Mouse (Mus musculus) neural tube, embryonic 15.5 days (tissue): ENCODE measurements around the gene Ltb4r2. TPM values are rescaled to one million over a fixed set of nuclear protein-coding genes. Genes with fewer than 3 reads are reported as not detected.

Experiments used
- ATAC-seq: fragments of 200-750 bp; cut with Nextera tagmentation; 2 replicates; pipeline ENCODE4 v1.8.0; 2017; ENCODE audit warnings: mild to moderate bottlenecking, moderate TSS enrichment, moderate library complexity; ENCODE audit not compliant: low FRiP score
- H3K27ac ChIP-seq: fragments of 300-500 bp; sonication (generic); replicated peaks from 2 replicates; pipeline ENCODE4 v1.5.1; 2015; ENCODE audit warnings: mild to moderate bottlenecking, inconsistent platforms
- H3K27me3 ChIP-seq: fragments of 300-500 bp; sonication (generic); replicated peaks from 2 replicates; pipeline ENCODE4 v1.6.1; 2015; ENCODE audit warnings: inconsistent platforms
- H3K36me3 ChIP-seq: fragments of 300-500 bp; sonication (generic); 2 replicates; pipeline ENCODE4 v1.6.1; 2015; ENCODE audit warnings: inconsistent platforms
- H3K4me1 ChIP-seq: fragments of 300-500 bp; sonication (generic); 2 replicates; pipeline ENCODE4 v1.6.1; 2015; ENCODE audit warnings: inconsistent platforms
- H3K4me2 ChIP-seq: fragments of 300-500 bp; sonication (generic); 2 replicates; pipeline ENCODE4 v1.6.1; 2015; ENCODE audit warnings: inconsistent platforms, mild to moderate bottlenecking, moderate library complexity
- H3K4me3 ChIP-seq: fragments of 300-500 bp; sonication (generic); replicated peaks from 2 replicates; pipeline ENCODE4 v1.5.1; 2015; ENCODE audit warnings: mild to moderate bottlenecking, inconsistent platforms
- H3K9ac ChIP-seq: fragments of 300-500 bp; sonication (generic); replicated peaks from 2 replicates; pipeline ENCODE4 v1.6.1; 2015; ENCODE audit warnings: mild to moderate bottlenecking, inconsistent platforms
- H3K9me3 ChIP-seq: fragments of 300-500 bp; sonication (generic); replicated peaks from 2 replicates; pipeline ENCODE4 v1.6.1; 2016; ENCODE audit warnings: inconsistent platforms
- WGBS: fragments of 180-500 bp; shearing (Covaris S2); methylation state at CpG from one replicate; pipeline ENCODE4 v1.1.7; 2015; ENCODE audit warnings: mixed read lengths; 5-methylcytosine and 5-hydroxymethylcytosine counted together
- polyA plus RNA-seq: library from polyadenylated mRNA; unstranded; fragments of >200 nt; fragmentation: Nextera tagmentation; extraction: Ambion mirVana; gene quantifications from 2 replicates; pipeline ENCODE4 v1.2.1, GENCODE M21; 2015

Ltb4r2 gene
- polyA plus RNA-seq, 1 experiment from 2014 or later = 0.42 TPM

DNA sequence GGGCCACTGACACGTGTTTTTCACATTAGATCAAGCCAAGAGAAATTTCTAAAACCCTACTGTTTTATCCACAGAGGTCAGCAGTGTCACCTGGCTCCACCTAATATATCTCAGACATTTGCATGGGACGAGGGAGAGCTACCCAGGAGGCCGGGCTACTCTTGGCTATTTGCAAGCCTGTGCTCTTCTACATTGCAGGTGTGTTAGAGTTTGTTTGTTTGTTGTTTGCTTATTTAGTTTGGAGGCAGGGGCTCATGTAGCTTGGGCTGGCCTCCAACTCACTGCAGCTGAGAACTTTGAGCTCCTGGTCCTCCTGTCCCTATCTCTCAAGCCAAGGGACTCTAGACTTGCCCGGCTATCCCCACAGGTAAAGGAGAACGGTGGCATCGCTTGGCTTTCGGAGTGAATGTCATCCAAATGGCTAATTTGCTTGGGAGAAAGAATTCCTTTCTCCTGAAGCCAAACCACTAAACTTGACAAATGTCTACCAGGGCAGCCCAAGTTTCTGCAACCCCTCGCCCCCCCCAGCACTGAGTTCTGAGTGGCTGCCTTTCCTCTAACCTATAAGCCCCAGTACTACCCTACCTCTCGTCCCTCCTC, 21.2 kb downstream of the Ltb4r2 start:
- Histone ChIP-seq H3K9ac (no peak overlapping the region), H3K4me3 (peak overlapping the region; percentile 32; the same call in 1 of the 2 replicates), H3K9me3 (no peaks in the 10 kb centered on the region), H3K4me1 (peaks cover 19% of the 10 kb centered on the region), H3K27me3 (peaks cover 68% of the 10 kb centered on the region), H3K4me2 (peak overlapping the region; percentile 53), H3K27ac (no peak overlapping the region), H3K36me3 (no peaks in the 10 kb centered on the region)
- no peak for ATAC-seq
- WGBS = 51% methylated on average over 9 of the region's 9 CpGs

- peak overlapping the region; percentile 46; the same call in 1 of the 2 replicates for H3K27ac ChIP-seq
Measured at GRCm38 (mm10) chr14:55783171-55783957, 22.1 kb downstream of the Ltb4r2 start.

DNA sequence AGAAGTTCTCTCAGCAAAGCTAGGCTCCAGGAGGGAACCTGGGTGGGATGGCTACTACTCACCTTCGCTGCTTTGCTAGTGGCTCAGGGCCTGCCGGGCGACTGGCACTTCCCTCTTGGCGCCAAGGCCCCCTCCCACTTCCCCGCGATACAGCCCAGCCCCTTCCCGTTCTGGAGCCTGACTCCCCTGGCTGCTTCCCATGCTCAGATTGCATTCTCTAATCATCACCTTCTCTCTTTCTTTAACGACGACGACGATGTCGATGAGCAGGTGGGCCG, 22.7 kb downstream of the Ltb4r2 start, which contains the start of gene Adcy4:
Adcy4 (minus strand) TSS at position 138 of the 278 bp plus-strand sequence.
- H3K4me2 ChIP-seq = peak within 1 kb of the TSS; percentile 53
- H3K36me3 ChIP-seq = no peaks in the 10 kb centered on the region
- WGBS = 7% methylated on average over 13 of the region's 13 CpGs
- ATAC-seq = no peak
- peaks cover 30% of the 10 kb centered on the region for H3K4me1 ChIP-seq
- H3K27me3 ChIP-seq = peaks cover 79% of the 10 kb centered on the region
- peak within 1 kb of the TSS; percentile 28; the same call in 1 of the 2 replicates for H3K9ac ChIP-seq
- H3K4me3 ChIP-seq = peak within 1 kb of the TSS; percentile 32
- no peaks in the 10 kb centered on the region for H3K9me3 ChIP-seq
- peak within 1 kb of the TSS; percentile 46; the same call in 1 of the 2 replicates for H3K27ac ChIP-seq

More at GRCm38 (mm10) chr14:55783171-55783957, 22.1 kb downstream of the Ltb4r2 start:
- H3K9ac ChIP-seq = peak overlapping the region; percentile 28; the same call in 1 of the 2 replicates
- H3K27me3 ChIP-seq = peaks cover 75% of the 10 kb centered on the region
- peaks cover 26% of the 10 kb centered on the region for H3K4me1 ChIP-seq
- ATAC-seq = no peak
- H3K9me3 ChIP-seq = no peaks in the 10 kb centered on the region
- WGBS = 2% methylated on average over 31 of the region's 31 CpGs
- H3K36me3 ChIP-seq = no peaks in the 10 kb centered on the region
- peak overlapping the region; percentile 32 for H3K4me3 ChIP-seq
- peak overlapping the region; percentile 53 for H3K4me2 ChIP-seq

DNA sequence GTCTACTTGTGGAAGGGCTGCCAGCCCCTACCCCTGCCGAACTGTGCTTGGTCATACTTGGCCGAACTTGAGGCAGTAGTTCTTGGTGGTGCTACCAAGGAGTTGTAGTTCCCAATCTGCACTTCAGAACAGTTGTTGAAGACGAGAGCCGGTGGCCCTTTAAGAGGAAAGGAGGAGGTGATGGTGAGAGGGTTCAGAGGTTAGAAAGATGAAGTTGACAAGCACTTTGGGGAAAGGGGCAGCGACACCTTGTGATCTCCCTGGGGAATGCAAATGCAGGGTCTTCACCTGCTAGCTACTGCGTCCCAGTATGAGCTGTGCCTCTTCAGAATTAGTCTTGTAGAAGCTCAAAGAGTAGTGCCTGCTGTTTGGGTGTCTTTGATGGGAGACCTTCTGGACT, 24.0 kb downstream of the Ltb4r2 start:
- no peak overlapping the region for H3K4me2 ChIP-seq
- H3K4me3 ChIP-seq = no peak overlapping the region
- H3K9ac ChIP-seq = no peak overlapping the region
- peaks cover 90% of the 10 kb centered on the region for H3K27me3 ChIP-seq
- H3K9me3 ChIP-seq = no peaks in the 10 kb centered on the region
- peaks cover 30% of the 10 kb centered on the region for H3K4me1 ChIP-seq
- H3K27ac ChIP-seq = no peak overlapping the region
- H3K36me3 ChIP-seq = no peaks in the 10 kb centered on the region
- WGBS = 35% methylated on average over 6 of the region's 6 CpGs
- ATAC-seq = no peak

- H3K4me1 ChIP-seq = peaks cover 21% of the 10 kb centered on the region
- WGBS = 30% methylated on average over 11 of the region's 11 CpGs
- peaks cover 73% of the 10 kb centered on the region for H3K27me3 ChIP-seq
Measured at GRCm38 (mm10) chr14:55787731-55788130, 26.5 kb downstream of the Ltb4r2 start.

DNA sequence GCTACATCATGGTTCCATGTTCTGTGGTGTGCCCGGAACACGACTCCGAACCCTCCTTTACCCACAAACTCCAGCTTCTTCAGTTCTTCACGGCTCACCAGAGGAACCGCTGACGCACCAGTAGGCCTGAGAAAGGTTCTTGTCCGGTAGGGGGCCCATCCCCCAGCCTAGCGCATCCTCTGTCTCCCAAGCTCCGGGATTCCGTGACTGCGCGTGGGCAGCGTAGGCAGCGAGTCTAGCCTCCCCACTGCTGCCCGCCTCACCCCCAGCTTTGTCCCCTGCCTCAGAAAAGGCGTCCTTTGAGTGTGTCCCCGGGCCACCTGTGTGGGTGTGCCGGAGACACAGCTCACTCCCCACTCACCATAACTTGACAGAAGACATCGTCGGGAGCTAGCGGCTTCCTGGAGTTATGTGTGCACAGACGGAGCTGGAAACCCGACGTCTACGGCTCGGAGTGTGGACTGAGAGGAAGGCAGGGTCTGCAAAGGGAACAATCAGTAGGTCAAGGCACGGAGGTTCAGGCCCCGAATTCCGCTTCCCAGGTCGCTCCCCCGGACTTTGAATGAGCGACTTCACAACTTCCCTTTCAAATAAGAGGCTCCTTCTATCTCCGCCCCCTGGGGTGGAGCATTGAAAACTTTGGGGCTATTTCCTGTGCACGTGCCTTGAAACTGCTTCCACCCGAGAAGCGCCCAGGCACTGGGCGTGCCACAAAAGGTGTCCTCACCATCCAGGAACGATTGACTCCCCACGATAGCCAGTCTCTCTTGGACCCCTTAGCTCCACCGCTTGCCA, 27.2 kb downstream of the Ltb4r2 start, which contains the start of gene Ripk3:
Ripk3 (minus strand) TSS at position 610 of the 795 bp plus-strand sequence.
- no peak for ATAC-seq
- H3K27me3 ChIP-seq = peaks cover 66% of the 10 kb centered on the region
- H3K4me1 ChIP-seq = peaks cover 18% of the 10 kb centered on the region
- H3K4me3 ChIP-seq = peak within 1 kb of the TSS; percentile 22
- H3K4me2 ChIP-seq = peak within 1 kb of the TSS; percentile 54
- 5% methylated on average over 40 of the region's 40 CpGs for WGBS
- no peak within 1 kb of the TSS for H3K27ac ChIP-seq
- no peak within 1 kb of the TSS for H3K9ac ChIP-seq
- no peaks in the 10 kb centered on the region for H3K9me3 ChIP-seq
- no peaks in the 10 kb centered on the region for H3K36me3 ChIP-seq

More at GRCm38 (mm10) chr14:55787731-55788130, 26.5 kb downstream of the Ltb4r2 start:
- no peak overlapping the region for H3K27ac ChIP-seq
- peak overlapping the region; percentile 54 for H3K4me2 ChIP-seq
- H3K9me3 ChIP-seq = no peaks in the 10 kb centered on the region
- no peak for ATAC-seq
- peak overlapping the region; percentile 22; the same call in 1 of the 2 replicates for H3K4me3 ChIP-seq
- H3K9ac ChIP-seq = no peak overlapping the region
- no peaks in the 10 kb centered on the region for H3K36me3 ChIP-seq

- 76% methylated on average over 2 of the region's 2 CpGs for WGBS
- Histone ChIP-seq H3K27ac (no peak overlapping the region), H3K4me3 (no peak overlapping the region), H3K4me1 (peaks cover 3% of the 10 kb centered on the region), H3K27me3 (peaks cover 23% of the 10 kb centered on the region), H3K9me3 (no peaks in the 10 kb centered on the region), H3K36me3 (no peaks in the 10 kb centered on the region), H3K9ac (no peak overlapping the region), H3K4me2 (no peak overlapping the region)
- no peak for ATAC-seq
Measured at GRCm38 (mm10) chr14:55793461-55793860, 32.2 kb downstream of the Ltb4r2 start.

DNA sequence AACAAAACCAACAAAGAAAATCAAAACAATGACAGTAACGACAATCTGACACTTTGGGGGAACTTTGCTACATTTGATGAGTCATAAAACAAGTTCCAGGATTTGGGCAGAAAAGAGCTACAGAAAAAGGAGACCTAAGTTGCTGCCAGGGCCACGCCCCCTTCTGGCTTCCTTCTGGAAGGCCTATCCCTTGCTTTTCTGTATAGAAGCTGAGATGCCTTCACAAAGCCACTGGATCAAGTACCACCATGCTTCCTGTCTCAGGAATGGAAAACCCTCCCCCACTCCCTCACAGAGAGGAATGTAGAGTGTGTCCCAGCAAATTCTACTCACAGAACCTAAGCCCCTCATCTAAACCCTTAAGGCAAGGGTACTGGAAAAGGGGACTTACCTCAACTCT, 32.7 kb downstream of the Ltb4r2 start:
- 63% methylated on average over 2 of the region's 2 CpGs for WGBS
- ATAC-seq = no peak
- Histone ChIP-seq H3K27me3 (peaks cover 19% of the 10 kb centered on the region), H3K27ac (no peak overlapping the region), H3K9ac (no peak overlapping the region), H3K9me3 (no peaks in the 10 kb centered on the region), H3K4me3 (no peak overlapping the region), H3K4me2 (no peak overlapping the region), H3K4me1 (no peaks in the 10 kb centered on the region), H3K36me3 (no peaks in the 10 kb centered on the region)

DNA sequence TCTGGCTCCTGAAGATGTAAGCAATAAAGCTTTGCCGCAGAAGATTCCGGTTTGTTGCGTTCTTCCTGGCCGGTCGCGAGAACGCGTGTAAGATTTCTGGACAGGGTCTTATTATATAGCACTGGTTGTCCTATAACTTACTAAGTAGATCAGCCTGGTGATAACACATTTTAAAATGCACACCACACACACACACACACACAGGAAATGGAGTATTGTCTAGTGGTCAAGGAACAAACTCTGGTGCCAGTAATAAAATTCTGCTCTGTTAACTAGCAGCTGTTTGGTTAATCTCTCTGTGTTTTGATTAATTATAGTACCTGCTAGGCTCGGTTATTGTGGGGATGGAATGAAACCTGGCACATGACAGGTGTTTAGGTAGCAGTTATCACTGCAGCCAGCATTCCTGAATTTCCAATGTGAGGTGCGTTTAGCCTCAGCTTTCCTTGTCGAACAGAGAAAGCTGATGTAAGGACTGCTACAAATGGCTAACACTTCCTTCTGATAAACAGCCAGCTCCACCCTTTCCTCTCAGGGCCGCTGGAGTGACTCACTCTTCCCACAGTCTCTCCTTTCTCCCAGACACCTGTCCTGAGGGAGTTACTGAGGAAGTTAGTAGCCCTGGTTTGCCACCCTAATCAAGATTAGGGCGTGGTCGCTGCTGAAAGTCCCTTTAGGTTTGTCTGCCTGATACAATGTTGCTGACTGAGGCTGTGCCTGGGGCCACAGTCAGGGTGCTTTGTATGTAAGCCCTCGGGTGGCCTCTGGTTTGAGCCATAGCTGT, 34.3 kb downstream of the Ltb4r2 start:
- Histone ChIP-seq H3K27ac (no peak overlapping the region), H3K4me1 (no peaks in the 10 kb centered on the region), H3K4me3 (no peak overlapping the region), H3K27me3 (peaks cover 3% of the 10 kb centered on the region; the same call in 1 of the 2 replicates), H3K9me3 (no peaks in the 10 kb centered on the region), H3K9ac (no peak overlapping the region), H3K4me2 (no peak overlapping the region), H3K36me3 (no peaks in the 10 kb centered on the region)
- ATAC-seq = no peak
- 90% methylated on average over 15 of the region's 15 CpGs for WGBS
